Mouse (Mus musculus) CH12.LX (cell line): ENCODE measurements around the gene Tbata. TPM values are rescaled to one million over a fixed set of nuclear protein-coding genes. Genes with fewer than 3 reads are reported as not detected.

Experiments
- DNase-seq: peaks from one replicate; pipeline ENCODE4 v3.0.0-alpha.2; 2013; ENCODE audit errors: extremely low read depth
- H3K27ac ChIP-seq: 2 replicates; pipeline ENCODE4 v1.5.1; 2012; ENCODE audit warnings: low read depth, mild to moderate bottlenecking, control low read depth, moderate library complexity; ENCODE audit not compliant: insufficient read depth
- H3K27me3 ChIP-seq: replicated peaks from 2 replicates; pipeline ENCODE3; 2012; ENCODE audit warnings: inconsistent platforms
- H3K36me3 ChIP-seq, 2 experiments: replicated peaks in 1 of 2; 2 replicates each; pipeline versions ENCODE3 to v1.6.1; 2012; ENCODE audit warnings: inconsistent platforms in 1 of 2, low read length in 1 of 2, mild to moderate bottlenecking in 1 of 2, mixed read lengths in 1 of 2, moderate library complexity in 1 of 2; ENCODE audit not compliant: control insufficient read depth in 1 of 2, insufficient read depth in 1 of 2
- H3K4me1 ChIP-seq, 2 experiments: 2 replicates each; pipeline ENCODE4 v1.6.1; 2012; ENCODE audit warnings: inconsistent platforms in 1 of 2, moderate library complexity in 1 of 2; ENCODE audit not compliant: insufficient read depth in 2 of 2, control insufficient read depth in 1 of 2
- H3K4me2 ChIP-seq: 2 replicates; pipeline ENCODE4 v1.6.1; 2012; ENCODE audit warnings: low read depth, mild to moderate bottlenecking, control low read depth; ENCODE audit not compliant: poor library complexity, insufficient read depth, severe bottlenecking
- H3K4me3 ChIP-seq, 3 experiments: fragments of 150-350 bp in 1 of 3; sonication (generic) in 1 of 3; replicated peaks in 1 of 3; 2 replicates each; pipeline versions ENCODE3 to v1.5.1; 2011 to 2012; ENCODE audit warnings: low read depth in 2 of 3, low read length in 2 of 3, mild to moderate bottlenecking in 2 of 3, moderate library complexity in 2 of 3, control low read depth in 1 of 3, improper control_type of control experiment in 1 of 3, inconsistent platforms in 1 of 3, mixed read lengths in 1 of 3; ENCODE audit not compliant: poor library complexity in 1 of 3
- H3K79me2 ChIP-seq: replicated peaks from 2 replicates; pipeline ENCODE4 v1.6.1; 2012; ENCODE audit warnings: mild to moderate bottlenecking, moderate library complexity; ENCODE audit not compliant: control insufficient read depth, poor library complexity, insufficient read depth, severe bottlenecking; ENCODE audit errors: extremely low read depth
- H3K9ac ChIP-seq: 2 replicates; pipeline ENCODE4 v1.6.1; 2012; ENCODE audit warnings: low read depth, mild to moderate bottlenecking, control low read depth, moderate library complexity; ENCODE audit not compliant: insufficient read depth
- H3K9me3 ChIP-seq: replicated peaks from 2 replicates; pipeline ENCODE3; 2012; ENCODE audit warnings: low read length, inconsistent platforms, mixed read lengths
- CHD1 ChIP-seq: IDR thresholded peaks from 2 replicates; pipeline ENCODE4 v1.6.1; 2012; ENCODE audit warnings: low read depth, low read length, improper control_type of control experiment, inconsistent platforms
- CHD2 ChIP-seq: IDR thresholded peaks from 2 replicates; pipeline ENCODE4 v1.6.1; 2011; ENCODE audit warnings: low read length, improper control_type of control experiment
- E2F4 ChIP-seq: IDR thresholded peaks from 2 replicates; pipeline ENCODE4 v1.6.1; 2011; ENCODE audit warnings: low read depth, low read length, improper control_type of control experiment; ENCODE audit not compliant: insufficient replicate concordance
- ELF1 ChIP-seq: IDR thresholded peaks from 2 replicates; pipeline ENCODE4 v1.6.1; 2014; ENCODE audit warnings: low read depth, mild to moderate bottlenecking, inconsistent platforms, low read length, improper control_type of control experiment
- EP300 ChIP-seq: IDR thresholded peaks from 2 replicates; pipeline ENCODE4 v1.6.1; 2011; ENCODE audit warnings: low read length, improper control_type of control experiment
- ETS1 ChIP-seq: conservative IDR thresholded peaks from 2 replicates; pipeline ENCODE4 v1.6.1; 2012; ENCODE audit warnings: low read depth, mild to moderate bottlenecking, inconsistent platforms, low read length, improper control_type of control experiment, moderate library complexity
- GABPA ChIP-seq: IDR thresholded peaks from 2 replicates; pipeline ENCODE4 v1.6.1; 2012; ENCODE audit warnings: low read depth, low read length, improper control_type of control experiment, inconsistent platforms; ENCODE audit not compliant: insufficient replicate concordance
- HCFC1 ChIP-seq: IDR thresholded peaks from 2 replicates; pipeline ENCODE4 v1.6.1; 2012; ENCODE audit warnings: low read depth, mild to moderate bottlenecking, inconsistent platforms, low read length, improper control_type of control experiment
- IRF4 ChIP-seq: IDR thresholded peaks from 2 replicates; pipeline ENCODE4 v1.6.1; 2014; ENCODE audit warnings: low read depth, mild to moderate bottlenecking, inconsistent platforms, low read length, improper control_type of control experiment
- JUN ChIP-seq: IDR thresholded peaks from 2 replicates; pipeline ENCODE4 v1.6.1; 2011; ENCODE audit warnings: low read depth, mild to moderate bottlenecking, low read length, improper control_type of control experiment, moderate library complexity; ENCODE audit not compliant: insufficient read depth
- JUND ChIP-seq: conservative IDR thresholded peaks from 2 replicates; pipeline ENCODE4 v1.6.1; 2011; ENCODE audit warnings: low read depth, low read length, improper control_type of control experiment
- KAT2A ChIP-seq: IDR thresholded peaks from 2 replicates; pipeline ENCODE4 v1.6.1; 2012; ENCODE audit warnings: low read length, improper control_type of control experiment, inconsistent platforms; ENCODE audit not compliant: insufficient replicate concordance
- MAZ ChIP-seq: IDR thresholded peaks from 2 replicates; pipeline ENCODE4 v1.6.1; 2012; ENCODE audit warnings: low read depth, mild to moderate bottlenecking, inconsistent platforms, low read length, improper control_type of control experiment, moderate library complexity
- MEF2A ChIP-seq: IDR thresholded peaks from 2 replicates; pipeline ENCODE4 v1.6.1; 2014; ENCODE audit warnings: low read depth, mild to moderate bottlenecking, inconsistent platforms, low read length, improper control_type of control experiment, borderline replicate concordance
- MYC ChIP-seq: IDR thresholded peaks from 2 replicates; pipeline ENCODE4 v1.6.1; 2011; ENCODE audit warnings: low read depth, mild to moderate bottlenecking, improper control_type of control experiment, low read length
- NELFE ChIP-seq: IDR thresholded peaks from 2 replicates; pipeline ENCODE4 v1.6.1; 2011; ENCODE audit warnings: low read depth, low read length, improper control_type of control experiment
- POLR2A ChIP-seq: IDR thresholded peaks from 2 replicates; pipeline ENCODE4 v1.6.1; 2011; ENCODE audit warnings: low read depth, mild to moderate bottlenecking, improper control_type of control experiment, low read length
- POLR2AphosphoS2 ChIP-seq: IDR thresholded peaks from 2 replicates; pipeline ENCODE4 v1.6.1; 2011; ENCODE audit warnings: low read depth, low read length, improper control_type of control experiment
- RAD21 ChIP-seq: IDR thresholded peaks from 2 replicates; pipeline ENCODE4 v1.6.1; 2011; ENCODE audit warnings: low read depth, mild to moderate bottlenecking, low read length, improper control_type of control experiment, moderate library complexity
- SIN3A ChIP-seq: IDR thresholded peaks from 2 replicates; pipeline ENCODE4 v1.6.1; 2012; ENCODE audit warnings: low read length, improper control_type of control experiment, inconsistent platforms
- TBP ChIP-seq: conservative IDR thresholded peaks from 2 replicates; pipeline ENCODE4 v1.6.1; 2011; ENCODE audit warnings: low read depth, low read length, improper control_type of control experiment
- TCF12 ChIP-seq: IDR thresholded peaks from 2 replicates; pipeline ENCODE4 v1.6.1; 2014; ENCODE audit warnings: low read depth, mild to moderate bottlenecking, inconsistent platforms, low read length, improper control_type of control experiment
- USF2 ChIP-seq: conservative IDR thresholded peaks from 2 replicates; pipeline ENCODE4 v1.6.1; 2011; ENCODE audit warnings: low read depth, low read length, improper control_type of control experiment
- ZC3H11A ChIP-seq: IDR thresholded peaks from 2 replicates; pipeline ENCODE4 v1.6.1; 2012; ENCODE audit warnings: low read depth, mild to moderate bottlenecking, inconsistent platforms, low read length, improper control_type of control experiment
- ZKSCAN1 ChIP-seq: IDR thresholded peaks from 2 replicates; pipeline ENCODE4 v1.6.1; 2012; ENCODE audit warnings: low read depth, inconsistent platforms, low read length, improper control_type of control experiment, borderline replicate concordance
- ZMIZ1 ChIP-seq: IDR thresholded peaks from 2 replicates; pipeline ENCODE4 v1.6.1; 2012; ENCODE audit warnings: low read depth, mild to moderate bottlenecking, inconsistent platforms, low read length, improper control_type of control experiment
- ZNF384 ChIP-seq: IDR thresholded peaks from 2 replicates; pipeline ENCODE4 v1.6.1; 2012; ENCODE audit warnings: low read depth, low read length, improper control_type of control experiment, inconsistent platforms
- dilution Hi-C: fragments of 300-500 bp; cut with MboI; formaldehyde crosslinking; loops from 2 replicates; pipeline ENCODE4 v1.14.3; 2020; ENCODE audit warnings: low sequenced_read_pairs; ENCODE audit not compliant: extremely low pct_unique_long_range_greater_than_20kb, extremely low pct_ligation_motif_present
- in situ Hi-C: fragments of 300-500 bp; cut with MboI; formaldehyde crosslinking; loops from 3 replicates; pipeline ENCODE4 v1.14.3; 2019; ENCODE audit warnings: low sequenced_read_pairs, low pct_ligation_motif_present, low pct_unique_long_range_greater_than_20kb, mixed read lengths
- polyA plus RNA-seq: library from polyadenylated mRNA; unstranded; fragments of >175 nt; gene quantifications from 2 replicates; pipeline ENCODE4 v1.2.1, GENCODE M21; 2012; ENCODE audit warnings: low read depth; ENCODE audit not compliant: insufficient read length
- total RNA-seq, 2 experiments: library from RNA; depleted of rRNA; stranded (reverse); fragments of 300-350 nt in 1 of 2; fragments of >200 nt in 1 of 2; gene quantifications; 2 replicates each; pipeline ENCODE4 v1.2.3; 2012 to 2014

Tbata gene
- total and polyA plus RNA-seq, 3 experiments: 0.17 to 0.73 TPM; not detected in 1

- no peak overlapping the region for H3K27ac ChIP-seq
- TF ChIP-seq TCF12 (no peak), POLR2AphosphoS2 (no peak), ZNF384 (no peak), CHD2 (no peak), RAD21 (no peak), ETS1 (no peak), MYC (no peak), MEF2A (no peak), GABPA (no peak), IRF4 (no peak), CHD1 (no peak), USF2 (no peak), E2F4 (no peak), ZMIZ1 (no peak), ELF1 (no peak), ZC3H11A (no peak), MAZ (no peak), TBP (no peak)
- H3K9me3 ChIP-seq: no peaks in the 10 kb centered on the region
- H3K27me3 ChIP-seq: no peaks in the 10 kb centered on the region
- DNase-seq: no peak
- H3K36me3 ChIP-seq: peaks cover 0 to 53% of the 10 kb centered on the region in 2 experiments
- dilution Hi-C loops (no loop called here), in situ Hi-C loops (no loop called here)
- no peak overlapping the region for H3K9ac ChIP-seq
- peaks cover 3 to 21% of the 10 kb centered on the region in 2 experiments; a peak in 3 of 4 replicates for H3K4me1 ChIP-seq
- H3K4me2 ChIP-seq: no peak overlapping the region
- H3K4me3 ChIP-seq: no peak overlapping the region
- peaks cover 4% of the 10 kb centered on the region for H3K79me2 ChIP-seq
Observed at GRCm38 (mm10) chr10:61130959-61131358, 40.8 kb upstream of the Tbata start.

- dilution Hi-C loops (no loop called here), in situ Hi-C loops (no loop called here)
- no peaks in the 10 kb centered on the region for H3K27me3 ChIP-seq
- H3K9ac ChIP-seq: no peak overlapping the region
- H3K36me3 ChIP-seq: peaks cover 0 to 49% of the 10 kb centered on the region in 2 experiments
- no peaks in the 10 kb centered on the region for H3K9me3 ChIP-seq
- no peak overlapping the region for H3K4me2 ChIP-seq
- H3K4me1 ChIP-seq: peaks cover 3 to 27% of the 10 kb centered on the region in 2 experiments; a peak in 3 of 4 replicates
- H3K79me2 ChIP-seq: peaks cover 2% of the 10 kb centered on the region
- no peak for TF ChIP-seq NELFE
- TF ChIP-seq RAD21: no peak
- TF ChIP-seq JUN: no peak
- no peak for TF ChIP-seq EP300
- no peak for TF ChIP-seq TBP
- TF ChIP-seq SIN3A: no peak
- TF ChIP-seq ELF1: no peak
- TF ChIP-seq ZKSCAN1: no peak
- TF ChIP-seq KAT2A: no peak
- TF ChIP-seq TCF12: no peak
- TF ChIP-seq ETS1: no peak
- TF ChIP-seq HCFC1: no peak
- TF ChIP-seq GABPA: no peak
- TF ChIP-seq MYC: no peak
- TF ChIP-seq CHD2: no peak
- no peak for TF ChIP-seq POLR2A
- no peak for TF ChIP-seq JUND
- TF ChIP-seq USF2: no peak
- TF ChIP-seq IRF4: no peak
- DNase-seq: no peak
- no peak overlapping the region for H3K27ac ChIP-seq
- H3K4me3 ChIP-seq: no peak overlapping the region
Observed at GRCm38 (mm10) chr10:61134041-61134440, 37.7 kb upstream of the Tbata start.
